Mouse (Mus musculus) testis, postnatal 14 days (tissue): ENCODE results near the gene Iqsec2.

Experiments
- DNase-seq: peaks from one replicate; pipeline ENCODE4 v3.0.0; 2021; ENCODE audit warnings: low spot score

Gene Iqsec2

DNA sequence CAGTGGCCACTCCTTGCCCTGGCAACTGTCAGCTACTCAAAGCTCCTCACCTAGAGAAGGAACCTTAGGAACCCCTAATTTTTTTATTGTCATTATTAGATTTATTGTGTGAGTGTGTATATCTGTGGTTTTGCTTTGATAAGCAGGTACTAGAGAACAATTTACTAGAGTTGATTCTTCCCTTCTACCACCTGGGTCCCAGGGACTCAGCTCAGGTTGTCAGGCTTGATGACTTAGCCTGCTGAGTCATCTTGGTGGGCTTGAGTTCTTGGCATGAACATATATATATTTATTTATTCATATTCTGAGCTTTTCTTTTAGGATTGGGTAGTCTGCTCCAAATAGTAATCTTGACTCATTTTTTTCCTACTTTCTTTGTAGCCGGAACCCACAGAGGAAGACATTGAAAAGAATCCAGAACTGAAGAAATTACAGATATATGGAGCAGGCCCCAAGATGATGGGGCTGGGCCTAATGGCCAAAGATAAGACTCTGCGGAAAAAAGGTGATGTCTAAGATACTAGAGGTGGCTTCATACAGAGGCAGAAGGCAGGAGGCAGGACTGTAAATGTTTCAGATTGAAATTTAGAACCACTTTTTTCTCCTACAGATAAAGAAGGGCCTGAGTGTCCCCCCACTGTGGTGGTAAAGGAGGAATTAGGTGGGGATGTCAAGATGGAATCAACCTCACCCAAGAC is 100.6 kb downstream of the Iqsec2 start:
- no peak for DNase-seq

DNA sequence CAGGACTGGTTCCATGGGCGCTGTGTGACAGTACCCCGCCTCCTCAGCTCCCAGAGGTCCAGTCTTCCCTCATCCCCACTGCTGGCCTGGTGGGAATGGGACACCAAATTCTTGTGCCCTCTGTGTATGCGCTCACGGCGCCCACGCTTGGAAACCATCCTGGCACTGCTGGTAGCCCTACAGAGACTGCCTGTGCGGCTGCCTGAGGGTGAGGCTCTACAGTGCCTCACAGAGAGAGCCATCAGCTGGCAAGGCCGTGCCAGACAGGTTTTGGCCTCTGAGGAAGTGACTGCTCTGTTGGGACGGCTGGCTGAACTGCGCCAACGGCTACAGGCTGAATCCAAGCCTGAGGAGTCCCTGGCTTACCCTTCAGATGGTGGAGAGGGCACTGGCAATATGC is 127.1 kb downstream of the Iqsec2 start:
- no peak for DNase-seq
